Mouse (Mus musculus): Measurements from ENCODE around the gene Hoxb6.

Gene Hoxb6

GRCm38 (mm10) chr11:96300354-96301063 is 8.2 kb downstream of the Hoxb6 start:
- DNase-seq (ENCODE audit: low read depth, low spot score): peak; percentile 67

- DNase-seq (ENCODE audit: low read depth, low spot score): no peak
Measured at GRCm38 (mm10) chr11:96301064-96301431, 8.8 kb downstream of the Hoxb6 start.

- DNase-seq (ENCODE audit: low read depth, low spot score): no peak
Measured at GRCm38 (mm10) chr11:96301837-96302236, 9.6 kb downstream of the Hoxb6 start.

- DNase-seq (ENCODE audit: low read depth, low spot score): no peak
Measured at GRCm38 (mm10) chr11:96302381-96303150, 10.3 kb downstream of the Hoxb6 start.

GRCm38 (mm10) chr11:96303151-96304099 is 11.1 kb downstream of the Hoxb6 start, which contains the start of gene Hoxb5:
Gene Hoxb5 (plus strand): TSS chr11:96303336.
- peak; percentile 92 for DNase-seq (ENCODE audit: low read depth, low spot score)

GRCm38 (mm10) chr11:96304381-96305195 is 12.3 kb downstream of the Hoxb6 start:
- DNase-seq (ENCODE audit: low read depth, low spot score): no peak

- no peak for DNase-seq (ENCODE audit: low read depth, low spot score)
Measured at GRCm38 (mm10) chr11:96305505-96306182, 13.4 kb downstream of the Hoxb6 start.

GRCm38 (mm10) chr11:96306183-96306907 is 14.1 kb downstream of the Hoxb6 start:
- no peak for DNase-seq (ENCODE audit: low read depth, low spot score)

GRCm38 (mm10) chr11:96306908-96307269 is 14.6 kb downstream of the Hoxb6 start:
- DNase-seq (ENCODE audit: low read depth, low spot score): no peak

- no peak for DNase-seq (ENCODE audit: low read depth, low spot score)
Measured at GRCm38 (mm10) chr11:96308763-96309162, 16.5 kb downstream of the Hoxb6 start.

GRCm38 (mm10) chr11:96309288-96309687 is 17.0 kb downstream of the Hoxb6 start:
- DNase-seq (ENCODE audit: low read depth, low spot score): no peak

- DNase-seq (ENCODE audit: low read depth, low spot score): no peak
Measured at GRCm38 (mm10) chr11:96310183-96310938, 18.1 kb downstream of the Hoxb6 start.

GRCm38 (mm10) chr11:96311097-96311496 is 18.8 kb downstream of the Hoxb6 start:
- no peak for DNase-seq (ENCODE audit: low read depth, low spot score)

GRCm38 (mm10) chr11:96311520-96312417 is 19.5 kb downstream of the Hoxb6 start:
- DNase-seq (ENCODE audit: low read depth, low spot score): peak; percentile 87

- DNase-seq (ENCODE audit: low read depth, low spot score): no peak
Measured at GRCm38 (mm10) chr11:96313134-96313533, 20.9 kb downstream of the Hoxb6 start.

- no peak for DNase-seq (ENCODE audit: low read depth, low spot score)
Measured at GRCm38 (mm10) chr11:96313806-96314428, 21.6 kb downstream of the Hoxb6 start.

- peak; percentile 38 for DNase-seq (ENCODE audit: low read depth, low spot score)
Measured at GRCm38 (mm10) chr11:96314671-96315343, 22.5 kb downstream of the Hoxb6 start.
